Mouse (Mus musculus) small intestine, adult 2 months (tissue): ENCODE results near the gene Tns4. TPM values are rescaled to one million over a fixed set of nuclear protein-coding genes. Genes with fewer than 3 reads are reported as not detected.

Experiments
- H3K27ac ChIP-seq: fragments of 200-500 bp; 2 replicates; pipeline ENCODE4 v1.5.1; 2012; ENCODE audit warnings: low read depth, low read length, control low read depth, inconsistent platforms; ENCODE audit not compliant: insufficient read depth
- H3K27me3 ChIP-seq: fragments of 200-500 bp; 2 replicates; pipeline ENCODE4 v1.6.1; 2012; ENCODE audit warnings: mild to moderate bottlenecking, moderate library complexity, low read length, inconsistent platforms; ENCODE audit not compliant: control insufficient read depth, insufficient read depth
- H3K36me3 ChIP-seq: fragments of 200-500 bp; 2 replicates; pipeline ENCODE4 v1.6.1; 2012; ENCODE audit warnings: mild to moderate bottlenecking, low read length, control low read depth, inconsistent platforms; ENCODE audit not compliant: control insufficient read depth, insufficient read depth
- H3K4me1 ChIP-seq: fragments of 200-500 bp; 2 replicates; pipeline ENCODE4 v1.6.1; 2012; ENCODE audit warnings: low read length, inconsistent platforms, mixed read lengths; ENCODE audit not compliant: control insufficient read depth, insufficient read depth, insufficient read length
- H3K4me3 ChIP-seq: fragments of 200-500 bp; 2 replicates; pipeline ENCODE4 v1.5.1; 2012; ENCODE audit warnings: low read depth, mild to moderate bottlenecking, control low read depth, inconsistent platforms, low read length, moderate library complexity
- CTCF ChIP-seq: fragments of 200-500 bp; IDR thresholded peaks from 2 replicates; pipeline ENCODE4 v1.5.1; 2012; ENCODE audit warnings: low read depth, mild to moderate bottlenecking, control low read depth, inconsistent platforms, low read length, moderate library complexity, mixed read lengths; ENCODE audit not compliant: insufficient replicate concordance, insufficient read length; ENCODE audit errors: extremely low read depth
- POLR2A ChIP-seq: fragments of 200-500 bp; IDR thresholded peaks from 2 replicates; pipeline ENCODE4 v1.6.1; 2012; ENCODE audit warnings: low read depth, mild to moderate bottlenecking, control low read depth, inconsistent platforms, low read length, moderate library complexity
- WGBS: fragments of 180-500 bp; shearing (Covaris S2); methylation state at CpG from one replicate; pipeline ENCODE4 v1.1.7; 2018; 5-methylcytosine and 5-hydroxymethylcytosine counted together
- polyA plus RNA-seq: library from polyadenylated mRNA; depleted of rRNA; stranded (reverse); fragments of >200 nt; gene quantifications from 2 replicates; pipeline ENCODE4 v1.2.3, GENCODE M21; 2012

The Tns4 gene
- polyA plus RNA-seq, 1 experiment, result 47.8 TPM

DNA sequence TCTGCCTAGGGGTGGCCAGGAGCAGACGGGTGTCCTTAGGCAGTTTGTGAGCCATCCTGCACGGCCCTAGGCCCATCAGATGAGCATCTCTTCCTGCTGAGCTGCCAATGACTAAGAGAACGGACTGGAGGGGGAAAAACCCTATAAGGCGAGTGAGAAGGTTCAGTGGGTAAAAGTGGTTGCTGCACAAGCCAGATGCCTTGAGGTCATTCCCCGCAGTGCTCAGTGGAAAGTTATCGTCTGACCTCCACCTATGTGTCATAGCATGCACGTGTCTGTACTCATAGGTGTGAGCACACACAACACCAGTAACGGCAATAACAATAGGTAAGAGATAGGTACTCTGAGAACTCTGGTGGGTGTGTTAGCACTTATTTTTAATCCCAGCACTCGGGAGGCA lies 9.8 kb upstream of the Tns4 start:
- H3K36me3 ChIP-seq, result no peaks in the 10 kb centered on the region
- WGBS, result 91% methylated on average over 9 of the region's 9 CpGs
- H3K4me1 ChIP-seq, result peaks cover 14% of the 10 kb centered on the region
- H3K4me3 ChIP-seq, result no peak overlapping the region
- H3K27ac ChIP-seq, result no peak overlapping the region
- no peaks in the 10 kb centered on the region for H3K27me3 ChIP-seq
- TF ChIP-seq POLR2A (no peak), CTCF (no peak)

DNA sequence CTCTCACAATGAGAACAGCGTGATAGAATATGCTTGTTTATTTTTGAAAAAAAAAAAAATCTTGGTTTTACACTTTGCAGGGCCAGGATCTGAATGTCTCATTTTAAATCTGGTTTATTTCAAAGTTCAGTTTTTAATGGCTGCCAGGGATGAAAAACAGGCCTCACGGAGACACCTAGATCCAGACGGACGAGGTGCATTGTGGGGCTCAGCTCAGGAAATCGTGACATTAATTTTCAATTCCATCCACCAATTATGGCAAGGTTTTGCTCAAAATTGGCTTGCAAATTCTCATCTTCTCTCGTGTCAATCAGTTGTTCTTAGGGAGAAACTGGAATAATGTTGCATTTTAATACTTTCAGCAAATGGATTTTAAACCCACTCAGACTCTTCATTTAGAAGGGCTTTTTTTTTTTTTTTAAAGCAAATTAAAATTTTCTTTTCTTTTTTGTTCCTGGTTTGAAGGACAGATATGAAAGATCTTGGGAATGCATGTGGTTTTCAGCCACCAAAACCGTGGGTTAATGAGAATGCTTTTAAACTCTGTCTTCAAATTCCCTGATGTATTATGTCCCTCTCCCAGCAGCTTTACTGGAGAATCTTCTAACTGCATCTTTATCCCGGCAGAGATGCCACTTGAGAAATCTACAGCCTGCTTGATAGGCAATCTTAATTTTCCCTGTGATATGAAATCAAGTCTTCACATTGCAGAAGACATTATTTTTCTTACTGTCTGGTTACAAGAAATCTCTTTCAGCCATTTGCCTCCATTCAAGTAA lies 8.1 kb upstream of the Tns4 start:
- WGBS, result 85% methylated on average over 8 of the region's 8 CpGs
- no peaks in the 10 kb centered on the region for H3K27me3 ChIP-seq
- TF ChIP-seq CTCF (no peak), POLR2A (no peak)
- H3K4me3 ChIP-seq, result no peak overlapping the region
- no peak overlapping the region for H3K27ac ChIP-seq
- peaks cover 14% of the 10 kb centered on the region for H3K4me1 ChIP-seq
- H3K36me3 ChIP-seq, result no peaks in the 10 kb centered on the region

DNA sequence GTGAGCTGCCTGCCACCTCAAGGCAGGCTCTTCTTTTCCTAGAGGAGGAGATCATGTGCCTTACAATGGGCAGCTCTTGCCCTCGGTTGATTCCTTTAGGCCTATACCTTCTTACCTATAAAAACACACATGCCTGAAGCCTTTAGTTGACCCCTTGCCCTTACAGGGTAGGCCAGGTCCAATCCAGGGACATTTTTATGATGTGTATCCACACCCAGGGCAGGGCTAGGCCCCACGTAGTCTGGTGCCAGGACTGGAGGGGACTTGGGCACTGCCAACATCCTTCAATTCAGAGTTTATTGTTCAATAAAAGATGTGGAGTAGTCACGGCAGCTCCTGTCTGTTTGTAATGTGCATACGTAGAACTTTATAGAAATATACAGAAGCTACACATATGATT lies 7.3 kb upstream of the Tns4 start:
- Histone ChIP-seq H3K27me3 (no peaks in the 10 kb centered on the region), H3K36me3 (no peaks in the 10 kb centered on the region), H3K27ac (peak overlapping the region; percentile 46), H3K4me1 (peaks cover 17% of the 10 kb centered on the region), H3K4me3 (no peak overlapping the region)
- 30% methylated on average over 4 of the region's 4 CpGs for WGBS
- TF ChIP-seq CTCF, result no peak

DNA sequence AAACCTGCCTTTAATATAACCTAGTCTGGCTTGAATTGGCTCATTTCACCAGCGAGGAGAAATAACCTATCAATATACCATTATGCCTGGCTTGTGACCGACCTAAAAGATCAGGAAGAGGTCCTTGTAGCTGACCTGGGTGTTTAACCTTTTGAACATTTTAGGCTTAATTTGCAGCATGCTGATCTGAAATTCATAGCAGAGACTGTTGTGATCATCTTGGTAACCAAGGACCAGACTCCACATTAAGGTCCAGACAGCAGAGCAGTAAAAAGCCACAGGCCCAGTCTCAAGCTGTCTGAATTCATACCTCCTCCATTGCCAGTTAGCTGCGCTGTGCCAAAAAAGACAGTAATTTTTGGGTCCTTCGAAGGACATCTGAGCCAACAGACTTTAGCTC lies 6.7 kb upstream of the Tns4 start:
- Histone ChIP-seq H3K27me3 (no peaks in the 10 kb centered on the region), H3K4me1 (peaks cover 17% of the 10 kb centered on the region), H3K36me3 (no peaks in the 10 kb centered on the region), H3K4me3 (no peak overlapping the region), H3K27ac (peak overlapping the region; percentile 84)
- 83% methylated on average over 4 of the region's 4 CpGs for WGBS
- TF ChIP-seq CTCF, result no peak
- TF ChIP-seq POLR2A, result no peak

DNA sequence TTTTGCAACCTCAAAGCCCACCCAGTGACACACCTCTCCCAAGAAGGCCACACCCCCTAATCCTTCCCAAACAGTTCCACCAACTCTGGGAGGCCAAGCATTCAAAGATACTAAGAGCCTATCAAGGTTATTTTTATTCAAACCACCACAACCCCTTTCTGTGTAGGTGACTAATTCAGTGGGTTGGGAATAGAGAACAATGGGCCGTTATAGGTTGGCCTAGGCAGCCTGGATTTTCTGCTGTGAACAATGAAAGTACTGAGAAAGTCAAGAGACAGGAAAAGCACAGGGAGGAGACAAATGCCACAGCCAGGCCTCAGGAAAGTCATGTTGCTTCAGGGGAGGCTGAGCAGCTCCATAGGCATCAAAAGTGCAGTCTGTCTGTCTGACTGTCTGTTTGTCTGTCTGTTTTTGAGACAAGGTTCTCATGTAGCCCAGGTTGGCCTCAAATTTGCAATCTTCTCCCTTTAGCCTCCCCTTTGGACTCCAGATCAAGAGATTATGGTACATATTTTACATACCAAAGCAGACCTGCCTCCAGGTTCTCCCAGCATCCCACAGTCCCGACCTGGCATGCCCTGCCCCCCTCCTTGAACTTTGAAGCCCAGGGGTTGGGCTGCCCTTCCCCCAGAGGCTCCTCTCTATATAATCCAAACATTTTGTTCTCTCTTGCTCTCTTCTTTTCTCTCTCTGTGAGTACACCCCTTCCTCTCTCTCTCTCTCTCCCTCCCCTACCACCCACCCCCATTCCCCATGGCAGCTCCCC lies 6.0 kb upstream of the Tns4 start:
- Histone ChIP-seq H3K27me3 (no peaks in the 10 kb centered on the region), H3K4me3 (no peak overlapping the region), H3K27ac (peak overlapping the region; percentile 54), H3K4me1 (peaks cover 17% of the 10 kb centered on the region), H3K36me3 (no peaks in the 10 kb centered on the region)
- TF ChIP-seq CTCF, result no peak
- TF ChIP-seq POLR2A, result no peak
- 45% methylated on average over 2 of the region's 2 CpGs for WGBS

DNA sequence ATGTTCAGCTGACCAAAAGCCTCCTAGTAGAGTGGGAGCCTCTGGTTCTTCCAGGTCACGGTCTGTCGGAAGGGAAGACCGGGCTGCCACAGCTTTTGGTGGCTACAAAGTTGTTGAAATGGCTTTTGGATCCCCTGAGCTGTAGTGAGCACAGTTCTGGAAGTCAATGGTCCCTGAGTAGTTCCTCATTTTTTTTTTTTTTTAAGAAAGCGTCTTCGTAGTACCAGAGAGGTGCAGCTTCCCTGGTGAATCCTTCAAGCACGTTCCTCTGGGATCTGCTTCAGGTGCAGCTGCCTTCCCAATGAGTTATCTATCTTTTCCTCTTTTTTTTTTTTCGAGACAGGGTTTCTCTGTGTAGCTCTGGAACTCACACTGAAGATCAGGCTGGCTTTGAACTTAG lies 4.6 kb upstream of the Tns4 start:
- H3K27me3 ChIP-seq, result no peaks in the 10 kb centered on the region
- no peak overlapping the region for H3K27ac ChIP-seq
- TF ChIP-seq CTCF (no peak), POLR2A (no peak)
- no peaks in the 10 kb centered on the region for H3K36me3 ChIP-seq
- no peak overlapping the region for H3K4me3 ChIP-seq
- 85% methylated on average over 7 of the region's 7 CpGs for WGBS
- peaks cover 20% of the 10 kb centered on the region for H3K4me1 ChIP-seq

DNA sequence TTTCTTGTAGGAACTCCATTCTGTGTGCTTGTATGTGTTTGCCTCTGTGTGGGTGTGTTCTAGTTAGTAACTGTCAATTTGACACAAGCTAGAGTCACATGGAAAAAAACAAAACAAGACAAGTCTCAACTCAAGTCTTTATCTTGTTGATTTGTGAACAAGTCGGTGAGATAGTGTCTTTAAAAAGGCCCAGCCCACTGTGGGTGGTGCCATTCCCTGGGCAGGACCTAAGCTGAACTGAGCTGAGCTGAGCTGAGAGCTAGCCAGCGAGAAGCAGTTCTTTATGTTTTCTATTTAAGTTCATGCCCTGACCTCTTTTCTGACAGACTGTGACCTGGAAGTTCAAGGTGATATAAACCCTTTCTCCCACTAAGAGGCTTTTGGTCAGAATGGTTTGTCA lies 2.6 kb upstream of the Tns4 start:
- WGBS, result 32% methylated on average over 2 of the region's 2 CpGs
- H3K4me3 ChIP-seq, result no peak overlapping the region
- H3K27me3 ChIP-seq, result no peaks in the 10 kb centered on the region
- H3K36me3 ChIP-seq, result no peaks in the 10 kb centered on the region
- no peak for TF ChIP-seq POLR2A
- TF ChIP-seq CTCF, result no peak
- no peak overlapping the region for H3K27ac ChIP-seq
- H3K4me1 ChIP-seq, result peaks cover 23% of the 10 kb centered on the region
